Mouse (Mus musculus) G1E (cell line): ENCODE data around the gene Srp68. TPM values are rescaled to one million over a fixed set of nuclear protein-coding genes. Genes with fewer than 3 reads are reported as not detected.

Experiments used
- ATAC-seq: 2 replicates; pipeline ENCODE4 v1.8.0; 2016; ENCODE audit warnings: mild to moderate bottlenecking; ENCODE audit not compliant: insufficient number of reproducible peaks, poor library complexity, low FRiP score, severe bottlenecking; ENCODE audit errors: extremely low read depth
- DNase-seq: peaks from one replicate; pipeline ENCODE4 v3.0.0; 2012; ENCODE audit warnings: low spot score
- H3K27me3 ChIP-seq: 2 replicates; pipeline ENCODE4 v1.6.1; 2012; ENCODE audit warnings: mild to moderate bottlenecking, low read length, inconsistent platforms; ENCODE audit not compliant: insufficient read depth
- H3K36me3 ChIP-seq: replicated peaks from 2 replicates; pipeline ENCODE3; 2012; ENCODE audit warnings: mild to moderate bottlenecking, inconsistent platforms
- H3K4me1 ChIP-seq: 2 replicates; pipeline ENCODE4 v1.6.1; 2012; ENCODE audit warnings: low read depth, low read length, inconsistent platforms, mixed read lengths; ENCODE audit not compliant: insufficient read depth
- H3K4me3 ChIP-seq: 2 replicates; pipeline ENCODE4 v1.5.1; 2012; ENCODE audit warnings: low read depth, mild to moderate bottlenecking, inconsistent platforms, low read length, moderate library complexity, mixed read lengths
- H3K9me3 ChIP-seq: replicated peaks from 2 replicates; pipeline ENCODE4 v1.6.1; 2012; ENCODE audit warnings: inconsistent platforms
- CTCF ChIP-seq: IDR thresholded peaks from 2 replicates; pipeline ENCODE4 v1.5.1; 2012; ENCODE audit warnings: low read depth, low read length, inconsistent platforms, mixed read lengths
- GATA1 ChIP-seq: IDR thresholded peaks from 2 replicates; pipeline ENCODE4 v1.6.1; 2012; ENCODE audit warnings: borderline replicate concordance, low read length, inconsistent platforms, mixed read lengths
- GATA2 ChIP-seq: IDR thresholded peaks from 2 replicates; pipeline ENCODE4 v1.6.1; 2012; ENCODE audit warnings: low read depth, low read length, inconsistent platforms, borderline replicate concordance
- POLR2AphosphoS5 ChIP-seq: IDR thresholded peaks from 2 replicates; pipeline ENCODE4 v1.6.1; 2012; ENCODE audit warnings: low read depth, low read length, inconsistent platforms; ENCODE audit not compliant: insufficient replicate concordance
- TAL1 ChIP-seq: conservative IDR thresholded peaks from 2 replicates; pipeline ENCODE4 v1.6.1; 2012; ENCODE audit warnings: low read depth, low read length, inconsistent platforms, mixed read lengths
- polyA plus RNA-seq: library from polyadenylated mRNA; stranded (reverse); fragments of >175 nt; gene quantifications from 2 replicates; pipeline ENCODE4 v1.2.3, GENCODE M21; 2012
- total RNA-seq, 2 experiments: library from RNA; stranded (forward) in 1 of 2; stranded (reverse) in 1 of 2; fragments of 200-1000 nt in 1 of 2; fragments of >200 nt in 1 of 2; fragmentation: Nextera tagmentation in 1 of 2; gene quantifications; 2 replicates each; pipeline ENCODE4 v1.2.3; 2014 to 2017

The Srp68 gene
- total and polyA plus RNA-seq, 3 experiments: 35.1 to 79.1 (median 49.3) TPM

GRCm38 (mm10) chr11:116253076-116253600, 20.9 kb downstream of the Srp68 start:
- Histone ChIP-seq H3K36me3 (peaks cover 100% of the 10 kb centered on the region), H3K4me3 (no peak overlapping the region), H3K4me1 (peaks cover 12% of the 10 kb centered on the region), H3K27me3 (no peaks in the 10 kb centered on the region), H3K9me3 (no peaks in the 10 kb centered on the region)
- ATAC-seq (no peak), DNase-seq (no peak)
- TF ChIP-seq GATA2: no peak
- no peak for TF ChIP-seq TAL1
- TF ChIP-seq GATA1: no peak
- no peak for TF ChIP-seq POLR2AphosphoS5
- no peak for TF ChIP-seq CTCF

GRCm38 (mm10) chr11:116250898-116251297, 23.1 kb downstream of the Srp68 start:
- no peaks in the 10 kb centered on the region for H3K9me3 ChIP-seq
- DNase-seq (no peak), ATAC-seq (no peak)
- no peaks in the 10 kb centered on the region for H3K27me3 ChIP-seq
- TF ChIP-seq POLR2AphosphoS5: no peak
- TF ChIP-seq GATA2: no peak
- no peak for TF ChIP-seq GATA1
- TF ChIP-seq TAL1: no peak
- no peak for TF ChIP-seq CTCF
- no peak overlapping the region for H3K4me3 ChIP-seq
- H3K4me1 ChIP-seq: peaks cover 8% of the 10 kb centered on the region
- peaks cover 100% of the 10 kb centered on the region for H3K36me3 ChIP-seq

DNA sequence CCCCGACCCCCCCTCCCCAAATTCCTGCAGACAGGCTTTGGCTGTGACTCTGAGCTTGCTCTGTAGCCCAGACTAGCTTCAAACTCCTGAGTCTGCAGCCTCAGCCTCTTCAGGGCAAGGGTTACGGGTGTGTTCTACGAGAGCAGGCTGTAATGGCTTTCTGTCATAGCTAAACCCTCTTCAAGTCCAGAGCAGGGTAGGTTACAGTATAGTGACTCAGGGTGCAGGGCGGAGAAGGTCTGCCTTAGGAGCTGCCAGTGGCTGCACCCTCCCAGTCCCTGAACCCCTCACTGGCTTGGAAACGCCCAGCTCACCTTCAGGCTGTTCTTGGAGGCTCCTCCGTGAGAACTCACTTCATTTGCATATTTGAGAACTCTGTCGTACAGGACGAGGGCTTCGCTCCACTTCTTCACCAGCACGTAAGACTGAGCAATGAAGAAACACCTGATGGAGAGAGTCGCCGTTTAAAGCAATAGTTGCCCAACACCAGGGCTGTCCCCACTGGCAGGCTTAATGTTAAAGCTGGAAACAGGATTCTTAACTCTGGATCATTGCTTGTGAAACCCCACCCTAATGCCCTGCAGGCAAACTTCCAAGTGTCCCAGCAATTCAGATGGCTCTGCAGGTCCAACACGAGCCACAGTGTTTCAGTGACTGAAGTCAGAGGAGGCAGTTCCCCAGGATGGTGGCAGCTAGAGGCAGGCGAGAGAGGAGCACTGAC, 26.4 kb downstream of the Srp68 start:
- ATAC-seq (no peak), DNase-seq (no peak)
- Histone ChIP-seq H3K4me3 (no peak overlapping the region), H3K9me3 (no peaks in the 10 kb centered on the region), H3K4me1 (no peaks in the 10 kb centered on the region), H3K36me3 (peaks cover 100% of the 10 kb centered on the region), H3K27me3 (no peaks in the 10 kb centered on the region)
- TF ChIP-seq CTCF: no peak
- TF ChIP-seq GATA1: no peak
- no peak for TF ChIP-seq POLR2AphosphoS5
- no peak for TF ChIP-seq TAL1
- TF ChIP-seq GATA2: no peak

DNA sequence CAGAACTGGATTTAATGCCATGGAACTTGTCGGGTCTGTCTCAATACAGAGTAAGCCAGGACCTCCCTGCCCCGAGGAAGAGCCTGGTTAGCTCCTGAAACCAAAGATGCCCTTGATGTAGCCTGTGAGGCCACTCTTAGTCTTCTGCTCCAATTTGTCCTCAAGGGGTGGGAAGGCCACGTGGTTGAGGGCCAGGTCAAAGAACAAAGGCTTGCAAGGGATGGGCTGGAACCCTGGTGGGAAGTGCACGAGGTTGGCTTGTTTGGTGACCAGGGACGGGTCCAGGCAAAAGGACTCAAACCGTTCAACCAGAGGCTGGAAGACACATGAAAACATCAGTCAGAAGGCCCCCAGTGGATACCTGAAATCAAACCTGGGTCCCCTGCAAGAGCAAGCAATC, 28.4 kb downstream of the Srp68 start:
- no peaks in the 10 kb centered on the region for H3K27me3 ChIP-seq
- TF ChIP-seq GATA1 (no peak), CTCF (no peak), POLR2AphosphoS5 (no peak)
- no peaks in the 10 kb centered on the region for H3K9me3 ChIP-seq
- no peak for DNase-seq
- peaks cover 84% of the 10 kb centered on the region for H3K36me3 ChIP-seq
- H3K4me3 ChIP-seq: no peak overlapping the region
- no peak for ATAC-seq
- no peaks in the 10 kb centered on the region for H3K4me1 ChIP-seq

- TF ChIP-seq GATA1 (no peak), POLR2AphosphoS5 (no peak), TAL1 (no peak), CTCF (no peak), GATA2 (no peak)
- peaks cover 73% of the 10 kb centered on the region for H3K36me3 ChIP-seq
- H3K9me3 ChIP-seq: no peaks in the 10 kb centered on the region
- DNase-seq (no peak), ATAC-seq (no peak)
- peaks cover 4% of the 10 kb centered on the region for H3K27me3 ChIP-seq
- H3K4me3 ChIP-seq: no peak overlapping the region
- H3K4me1 ChIP-seq: no peaks in the 10 kb centered on the region
Observed at GRCm38 (mm10) chr11:116244580-116244979, 29.4 kb downstream of the Srp68 start.

DNA sequence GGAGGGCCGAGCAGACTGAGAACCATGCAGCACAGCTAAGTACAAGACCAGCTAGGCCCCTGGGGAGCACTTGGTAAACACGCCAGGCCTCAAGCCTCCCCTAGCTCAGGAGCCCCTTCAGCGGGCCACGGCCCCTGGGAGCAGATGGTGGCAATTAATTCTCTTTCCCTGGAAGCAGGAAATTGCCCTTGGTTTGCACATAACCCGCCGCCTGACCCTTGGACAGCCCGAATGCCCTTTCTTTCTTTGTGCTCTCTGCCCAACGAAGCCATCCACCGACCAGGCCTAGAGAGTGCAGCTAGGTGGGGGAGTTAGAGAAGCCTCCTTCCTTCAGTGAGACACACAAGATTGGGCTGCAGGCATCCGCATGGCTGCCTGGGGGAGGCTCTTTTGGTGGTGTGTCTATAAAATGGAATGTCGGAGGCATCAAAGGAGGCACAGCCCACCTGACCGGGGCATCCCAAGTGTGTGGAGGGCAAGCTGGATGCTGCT, 32.2 kb downstream of the Srp68 start:
- Histone ChIP-seq H3K27me3 (peaks cover 23% of the 10 kb centered on the region), H3K4me1 (peaks cover 5% of the 10 kb centered on the region; the same call in 1 of the 2 replicates), H3K36me3 (peaks cover 45% of the 10 kb centered on the region), H3K4me3 (no peak overlapping the region), H3K9me3 (no peaks in the 10 kb centered on the region)
- TF ChIP-seq TAL1: no peak
- no peak for TF ChIP-seq GATA1
- no peak for TF ChIP-seq POLR2AphosphoS5
- no peak for TF ChIP-seq GATA2
- TF ChIP-seq CTCF: no peak
- ATAC-seq (no peak), DNase-seq (no peak)

DNA sequence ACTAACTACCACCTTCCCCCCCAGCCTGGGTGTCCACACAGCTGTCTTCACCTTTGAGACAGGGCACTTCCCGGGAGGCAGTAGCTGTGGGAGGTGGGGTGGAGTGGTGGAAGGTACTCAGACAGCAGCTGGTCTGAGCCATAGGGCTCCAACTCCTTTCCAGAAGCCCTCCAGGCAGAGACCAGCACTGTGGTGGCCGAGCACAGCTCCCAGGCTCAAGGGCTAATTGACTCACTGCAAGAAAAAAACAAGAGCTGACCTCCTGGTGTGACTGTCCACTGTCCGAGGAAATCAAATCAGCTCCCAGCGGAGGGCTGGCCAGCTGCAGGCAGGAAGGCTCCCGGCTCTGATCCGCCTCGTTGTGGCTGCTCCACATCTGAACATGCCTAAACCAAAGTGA, 34.2 kb downstream of the Srp68 start:
- ATAC-seq (no peak), DNase-seq (no peak)
- no peaks in the 10 kb centered on the region for H3K9me3 ChIP-seq
- TF ChIP-seq POLR2AphosphoS5: no peak
- TF ChIP-seq GATA1: no peak
- no peak for TF ChIP-seq CTCF
- H3K4me1 ChIP-seq: peaks cover 5% of the 10 kb centered on the region; the same call in 1 of the 2 replicates
- H3K4me3 ChIP-seq: no peak overlapping the region
- peaks cover 25% of the 10 kb centered on the region for H3K36me3 ChIP-seq
- peaks cover 40% of the 10 kb centered on the region for H3K27me3 ChIP-seq
